Mouse (Mus musculus): Measurements from ENCODE around the gene Ugcg. TPM values are rescaled to one million over a fixed set of nuclear protein-coding genes. Genes with fewer than 3 reads are reported as not detected.

The Ugcg gene
- polyA plus RNA-seq (2015; fragmentation: Nextera tagmentation; extraction: Ambion mirVana): 18.9 and 19.0 TPM in 2 replicates

DNA sequence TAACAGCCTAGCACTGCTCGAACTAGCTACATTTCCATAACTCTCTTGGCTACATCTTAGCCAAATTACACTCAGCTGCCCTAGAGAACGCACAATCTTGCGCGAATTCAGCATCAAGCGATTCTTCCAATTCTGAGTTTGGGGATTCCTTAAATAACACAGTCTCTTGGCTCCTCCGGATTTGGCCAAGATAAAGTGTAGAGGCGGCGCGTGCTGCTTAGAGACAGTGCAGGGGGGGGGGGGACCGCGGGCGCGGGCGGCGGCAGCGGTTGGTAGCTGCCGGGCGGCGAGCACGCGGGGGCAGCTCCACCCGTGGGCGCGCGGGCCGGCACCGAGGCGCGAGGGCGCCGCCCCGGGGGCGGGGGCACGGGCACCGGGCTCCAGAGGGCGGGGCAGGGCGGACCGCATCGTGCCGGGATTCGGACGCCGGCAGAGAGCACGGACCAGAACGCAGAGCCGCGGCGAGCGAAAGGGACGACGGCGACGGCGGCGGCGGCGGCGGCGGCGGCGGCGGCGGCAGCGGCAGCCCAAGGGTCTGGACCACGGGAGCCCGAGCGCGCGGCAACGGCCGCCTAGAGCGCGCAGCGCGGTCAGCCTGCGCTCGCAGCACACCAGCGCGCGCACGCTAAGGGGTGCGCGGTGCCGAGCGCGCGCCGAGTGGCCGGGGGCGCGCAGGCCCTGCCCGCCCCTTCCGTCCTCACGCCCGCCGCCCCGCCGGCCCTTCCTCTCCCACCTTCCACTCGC is at the start of gene Ugcg:
Gene Ugcg, plus strand, starts transcription at position 456 of the 744 bp plus-strand sequence.
- under 1% methylated on average over 31 of the region's 99 CpGs for WGBS
- no peak for TF ChIP-seq CTCF (IDR thresholded peaks at IDR 0.05; ENCODE audit: low read depth)
- TF ChIP-seq EP300 (optimal IDR thresholded peaks at IDR 0.05): no peak
- H3K9ac ChIP-seq (ENCODE audit: low read length): peak within 1 kb of the TSS; percentile 97
- H3K27ac ChIP-seq (replicated peaks): peak within 1 kb of the TSS; percentile 98
- H3K9me3 ChIP-seq (ENCODE audit: control insufficient read depth, low read length): no peaks in the 10 kb centered on the region
- no peaks in the 10 kb centered on the region for H3K27me3 ChIP-seq (ENCODE audit: control insufficient read depth, insufficient read depth, low read length)
- peak within 1 kb of the TSS; percentile 64 for H3K4me2 ChIP-seq (replicated peaks; ENCODE audit: low read depth)
- H3K36me3 ChIP-seq (ENCODE audit: control insufficient read depth, insufficient read depth, low read length): no peaks in the 10 kb centered on the region
- DNase-seq (ENCODE audit: low spot score): peak; percentile 89
- peak; percentile 92 for ATAC-seq (ENCODE audit: low FRiP score, low TSS enrichment)
- H3K4me1 ChIP-seq (replicated peaks; ENCODE audit: control insufficient read depth, insufficient read depth): no peaks in the 10 kb centered on the region
- H3K4me3 ChIP-seq (ENCODE audit: low read depth, low read length): peak within 1 kb of the TSS; percentile 94

DNA sequence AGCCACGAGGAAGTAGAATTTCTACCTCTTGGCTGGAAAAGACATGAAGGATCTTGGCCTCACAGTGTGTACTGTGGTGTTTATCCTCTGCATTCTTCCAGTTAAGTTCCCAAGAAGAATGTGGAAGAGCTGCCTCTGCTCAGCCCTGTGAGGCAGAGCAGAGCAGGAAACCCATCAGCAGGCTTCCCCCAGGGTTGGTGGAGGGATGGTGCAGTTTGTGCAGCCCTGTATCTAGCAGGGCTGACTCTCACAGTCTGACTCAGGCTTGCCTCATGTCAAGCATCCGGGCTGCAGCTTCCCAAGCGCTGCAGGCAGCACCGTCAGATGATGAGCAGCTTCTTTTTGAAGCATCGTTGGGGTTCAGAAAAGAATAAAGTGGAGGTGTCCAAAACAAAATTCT is 40.0 kb upstream of the Ugcg start:
- no peaks in the 10 kb centered on the region for H3K4me1 ChIP-seq (replicated peaks; ENCODE audit: control insufficient read depth, insufficient read depth)
- no peak overlapping the region for H3K4me2 ChIP-seq (replicated peaks; ENCODE audit: low read depth)
- DNase-seq (ENCODE audit: low spot score) (no peak), ATAC-seq (ENCODE audit: low FRiP score, low TSS enrichment) (no peak; the same call in 1 of the 2 replicates)
- no peak overlapping the region for H3K9ac ChIP-seq (ENCODE audit: low read length)
- 0 out of 2 replicates have a peak overlapping the region, but pooled peaks have one; percentile 36 for H3K27ac ChIP-seq (replicated peaks)
- no peak for TF ChIP-seq CTCF (IDR thresholded peaks at IDR 0.05; ENCODE audit: low read depth)
- TF ChIP-seq EP300 (optimal IDR thresholded peaks at IDR 0.05): no peak
- H3K36me3 ChIP-seq (ENCODE audit: control insufficient read depth, insufficient read depth, low read length): no peaks in the 10 kb centered on the region
- no peak overlapping the region for H3K4me3 ChIP-seq (ENCODE audit: low read depth, low read length)
- H3K27me3 ChIP-seq (ENCODE audit: control insufficient read depth, insufficient read depth, low read length): no peaks in the 10 kb centered on the region
- H3K9me3 ChIP-seq (ENCODE audit: control insufficient read depth, low read length): no peaks in the 10 kb centered on the region
- 57% methylated on average over 5 of the region's 5 CpGs for WGBS

DNA sequence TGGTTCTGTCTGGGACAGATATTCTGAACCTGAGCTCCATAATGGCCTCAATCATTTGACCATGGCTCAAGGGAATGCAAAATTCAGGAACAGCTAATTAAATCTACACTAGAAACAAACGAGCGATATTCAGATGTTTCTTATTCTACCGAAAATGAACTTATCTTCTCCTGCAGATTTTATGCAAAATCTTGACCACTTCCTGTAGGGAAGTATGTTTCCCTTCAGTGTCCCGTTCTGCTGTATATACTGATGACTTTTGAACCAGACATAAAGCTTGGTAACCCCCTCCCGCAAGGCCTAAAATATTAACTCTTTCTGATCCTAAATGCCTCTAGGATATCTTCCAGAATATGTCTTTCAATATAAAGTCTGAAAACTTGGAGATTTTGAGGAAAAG is 38.1 kb upstream of the Ugcg start:
- WGBS: 54% methylated on average over 5 of the region's 5 CpGs
- Histone ChIP-seq H3K27me3 (ENCODE audit: control insufficient read depth, insufficient read depth, low read length) (no peaks in the 10 kb centered on the region), H3K9ac (ENCODE audit: low read length) (no peak overlapping the region), H3K9me3 (ENCODE audit: control insufficient read depth, low read length) (no peaks in the 10 kb centered on the region), H3K4me1 (replicated peaks; ENCODE audit: control insufficient read depth, insufficient read depth) (no peaks in the 10 kb centered on the region), H3K36me3 (ENCODE audit: control insufficient read depth, insufficient read depth, low read length) (no peaks in the 10 kb centered on the region), H3K27ac (replicated peaks) (no peak overlapping the region), H3K4me2 (replicated peaks; ENCODE audit: low read depth) (no peak overlapping the region), H3K4me3 (ENCODE audit: low read depth, low read length) (no peak overlapping the region)
- no peak for DNase-seq (ENCODE audit: low spot score)
- TF ChIP-seq CTCF (IDR thresholded peaks at IDR 0.05; ENCODE audit: low read depth) (no peak), EP300 (optimal IDR thresholded peaks at IDR 0.05) (no peak)
- ATAC-seq (ENCODE audit: low FRiP score, low TSS enrichment): no peak

DNA sequence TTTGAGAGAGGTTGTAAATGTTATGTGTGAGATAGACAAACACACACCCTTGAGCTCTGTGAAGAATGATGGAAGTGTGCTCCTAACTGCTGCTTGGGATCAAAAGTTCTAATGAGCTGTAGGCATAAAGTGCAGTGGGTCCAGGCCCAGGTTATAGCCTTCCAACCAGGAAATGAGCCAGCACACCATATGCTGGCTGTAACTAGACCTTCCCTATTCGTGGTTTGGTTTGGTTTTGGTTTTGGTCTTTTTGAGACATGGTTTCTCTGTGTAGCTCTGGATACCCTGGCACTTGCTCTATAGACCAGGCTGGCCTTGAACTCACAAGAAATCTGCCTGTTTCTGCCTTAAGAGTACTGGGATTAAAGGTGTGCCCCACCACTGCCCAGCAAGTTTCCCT is 37.1 kb upstream of the Ugcg start:
- no peak for ATAC-seq (ENCODE audit: low FRiP score, low TSS enrichment)
- Histone ChIP-seq H3K9me3 (ENCODE audit: control insufficient read depth, low read length) (no peaks in the 10 kb centered on the region), H3K4me3 (ENCODE audit: low read depth, low read length) (no peak overlapping the region), H3K36me3 (ENCODE audit: control insufficient read depth, insufficient read depth, low read length) (no peaks in the 10 kb centered on the region), H3K4me2 (replicated peaks; ENCODE audit: low read depth) (no peak overlapping the region), H3K27me3 (ENCODE audit: control insufficient read depth, insufficient read depth, low read length) (no peaks in the 10 kb centered on the region), H3K27ac (replicated peaks) (no peak overlapping the region), H3K4me1 (replicated peaks; ENCODE audit: control insufficient read depth, insufficient read depth) (no peaks in the 10 kb centered on the region), H3K9ac (ENCODE audit: low read length) (no peak overlapping the region)
- WGBS: 85% methylated on average over 1 of the region's 1 CpGs
- no peak for DNase-seq (ENCODE audit: low spot score)
- TF ChIP-seq CTCF (IDR thresholded peaks at IDR 0.05; ENCODE audit: low read depth) (no peak), EP300 (optimal IDR thresholded peaks at IDR 0.05) (no peak)

DNA sequence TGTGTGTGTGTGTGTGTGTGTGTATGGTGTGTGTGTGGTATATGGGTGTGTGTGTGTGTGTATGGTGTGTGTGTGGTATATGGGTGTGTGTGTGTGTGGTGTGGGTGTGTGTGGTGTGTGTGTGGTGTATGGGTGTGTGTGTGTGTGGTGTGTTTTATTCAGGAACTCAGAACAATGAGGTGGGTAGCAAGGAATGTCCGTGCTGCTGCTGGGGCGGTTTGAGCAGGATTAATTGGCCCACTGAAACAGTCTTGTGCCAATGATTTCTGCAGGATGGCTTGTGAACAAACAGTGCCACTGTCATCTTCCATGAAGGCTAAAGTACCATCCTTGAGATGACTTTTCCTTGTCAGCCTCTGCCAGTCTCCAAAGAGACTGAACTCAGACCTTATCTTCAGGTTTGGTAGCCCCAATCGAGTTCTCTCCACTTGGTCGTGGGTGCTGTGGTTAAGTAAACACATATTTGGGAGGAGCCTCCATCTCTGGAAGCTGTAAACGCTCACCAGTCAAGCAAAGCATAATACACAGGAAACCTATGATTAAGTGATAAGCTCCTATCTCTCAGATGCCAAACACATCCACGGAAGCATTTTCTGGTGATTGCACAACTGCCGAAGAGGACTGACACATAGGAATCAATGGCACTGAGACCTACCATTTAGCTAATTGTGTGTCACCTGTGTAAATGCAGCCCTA is 32.0 kb upstream of the Ugcg start:
- Histone ChIP-seq H3K4me3 (ENCODE audit: low read depth, low read length) (no peak overlapping the region), H3K27me3 (ENCODE audit: control insufficient read depth, insufficient read depth, low read length) (no peaks in the 10 kb centered on the region), H3K9ac (ENCODE audit: low read length) (no peak overlapping the region), H3K36me3 (ENCODE audit: control insufficient read depth, insufficient read depth, low read length) (no peaks in the 10 kb centered on the region), H3K27ac (replicated peaks) (no peak overlapping the region), H3K9me3 (ENCODE audit: control insufficient read depth, low read length) (no peaks in the 10 kb centered on the region), H3K4me2 (replicated peaks; ENCODE audit: low read depth) (no peak overlapping the region), H3K4me1 (replicated peaks; ENCODE audit: control insufficient read depth, insufficient read depth) (peaks cover 3% of the 10 kb centered on the region; the same call in 1 of the 2 replicates)
- WGBS: 26% methylated on average over 7 of the region's 7 CpGs
- TF ChIP-seq EP300 (optimal IDR thresholded peaks at IDR 0.05) (no peak), CTCF (IDR thresholded peaks at IDR 0.05; ENCODE audit: low read depth) (no peak)
- no peak for DNase-seq (ENCODE audit: low spot score)
- no peak; the same call in 1 of the 2 replicates for ATAC-seq (ENCODE audit: low FRiP score, low TSS enrichment)

DNA sequence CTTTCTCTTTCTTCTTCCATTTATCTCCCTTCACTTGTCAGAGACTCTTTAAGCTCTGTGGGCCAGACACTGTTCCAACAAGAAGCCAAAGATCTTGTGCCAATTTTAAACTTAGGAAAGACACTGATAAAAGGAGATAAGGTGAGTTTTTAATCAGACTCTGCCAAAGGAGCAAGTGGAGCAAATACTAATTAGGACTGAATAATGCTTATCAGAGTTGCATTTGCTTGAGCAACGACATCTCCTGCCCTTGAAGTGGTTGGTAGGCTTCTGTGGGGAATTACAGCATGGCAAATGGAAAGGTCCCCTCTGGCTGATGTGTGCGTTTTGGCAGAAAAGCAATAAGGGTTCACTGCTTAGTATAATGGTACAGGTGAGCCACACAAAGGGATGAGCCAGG is 31.4 kb upstream of the Ugcg start:
- ATAC-seq (ENCODE audit: low FRiP score, low TSS enrichment): no peak
- no peaks in the 10 kb centered on the region for H3K9me3 ChIP-seq (ENCODE audit: control insufficient read depth, low read length)
- peak overlapping the region; percentile 61 for H3K27ac ChIP-seq (replicated peaks)
- no peak overlapping the region for H3K4me2 ChIP-seq (replicated peaks; ENCODE audit: low read depth)
- no peaks in the 10 kb centered on the region for H3K27me3 ChIP-seq (ENCODE audit: control insufficient read depth, insufficient read depth, low read length)
- H3K4me3 ChIP-seq (ENCODE audit: low read depth, low read length): no peak overlapping the region
- H3K4me1 ChIP-seq (replicated peaks; ENCODE audit: control insufficient read depth, insufficient read depth): peaks cover 3% of the 10 kb centered on the region; the same call in 1 of the 2 replicates
- no peak overlapping the region for H3K9ac ChIP-seq (ENCODE audit: low read length)
- 50% methylated on average over 2 of the region's 2 CpGs for WGBS
- DNase-seq (ENCODE audit: low spot score): no peak
- H3K36me3 ChIP-seq (ENCODE audit: control insufficient read depth, insufficient read depth, low read length): no peaks in the 10 kb centered on the region
- no peak for TF ChIP-seq EP300 (optimal IDR thresholded peaks at IDR 0.05)
- TF ChIP-seq CTCF (IDR thresholded peaks at IDR 0.05; ENCODE audit: low read depth): no peak

All from stomach, postnatal 0 days (tissue).